Mouse (Mus musculus) midbrain, embryonic 12.5 days (tissue): ENCODE measurements at regions not wholly inside any gene's neighbourhood (a gene's known extent, or its start where the extent isn't known, plus 50 kb on each side); places are given as distances from the start of the nearest gene placed in this dataset.

Experiments used
- ATAC-seq: fragments of 200-750 bp; cut with Nextera tagmentation; 2 replicates; pipeline ENCODE4 v1.8.0; 2017; ENCODE audit warnings: low read depth, moderate TSS enrichment, moderate library complexity; ENCODE audit not compliant: low FRiP score
- H3K27ac ChIP-seq: fragments of 300-500 bp; sonication (generic); replicated peaks from 2 replicates; pipeline ENCODE4 v1.5.1; 2016; ENCODE audit warnings: mild to moderate bottlenecking
- H3K27me3 ChIP-seq: fragments of 300-500 bp; sonication (generic); 2 replicates; pipeline ENCODE4 v1.6.1; 2016; ENCODE audit warnings: mild to moderate bottlenecking
- H3K36me3 ChIP-seq: fragments of 300-500 bp; sonication (generic); 2 replicates; pipeline ENCODE4 v1.6.1; 2016
- H3K4me1 ChIP-seq: fragments of 300-500 bp; sonication (generic); 2 replicates; pipeline ENCODE4 v1.6.1; 2016
- H3K4me2 ChIP-seq: fragments of 300-500 bp; sonication (generic); replicated peaks from 2 replicates; pipeline ENCODE4 v1.6.1; 2016; ENCODE audit warnings: mild to moderate bottlenecking, moderate library complexity
- H3K4me3 ChIP-seq: fragments of 300-500 bp; sonication (generic); 2 replicates; pipeline ENCODE4 v1.5.1; 2016; ENCODE audit warnings: mild to moderate bottlenecking
- H3K9ac ChIP-seq: fragments of 300-500 bp; sonication (generic); replicated peaks from 2 replicates; pipeline ENCODE4 v1.6.1; 2016; ENCODE audit warnings: mild to moderate bottlenecking, moderate library complexity
- H3K9me3 ChIP-seq: fragments of 300-500 bp; sonication (generic); 2 replicates; pipeline ENCODE4 v1.6.1; 2016; ENCODE audit warnings: mild to moderate bottlenecking
- WGBS: fragments of 180-500 bp; shearing (Covaris S2); methylation state at CpG from one replicate; pipeline ENCODE4 v1.1.7; 2016; 5-methylcytosine and 5-hydroxymethylcytosine counted together

GRCm38 (mm10) chr16:42591530-42591929, 251.1 kb upstream of the Gap43 start:
- WGBS = 91% methylated on average over 5 of the region's 5 CpGs
- H3K4me1 ChIP-seq = no peaks in the 10 kb centered on the region
- H3K27ac ChIP-seq = no peak overlapping the region
- H3K9me3 ChIP-seq = no peaks in the 10 kb centered on the region
- H3K27me3 ChIP-seq = no peaks in the 10 kb centered on the region
- no peak overlapping the region for H3K4me3 ChIP-seq
- no peak overlapping the region for H3K4me2 ChIP-seq
- ATAC-seq = no peak
- no peaks in the 10 kb centered on the region for H3K36me3 ChIP-seq
- no peak overlapping the region for H3K9ac ChIP-seq

DNA sequence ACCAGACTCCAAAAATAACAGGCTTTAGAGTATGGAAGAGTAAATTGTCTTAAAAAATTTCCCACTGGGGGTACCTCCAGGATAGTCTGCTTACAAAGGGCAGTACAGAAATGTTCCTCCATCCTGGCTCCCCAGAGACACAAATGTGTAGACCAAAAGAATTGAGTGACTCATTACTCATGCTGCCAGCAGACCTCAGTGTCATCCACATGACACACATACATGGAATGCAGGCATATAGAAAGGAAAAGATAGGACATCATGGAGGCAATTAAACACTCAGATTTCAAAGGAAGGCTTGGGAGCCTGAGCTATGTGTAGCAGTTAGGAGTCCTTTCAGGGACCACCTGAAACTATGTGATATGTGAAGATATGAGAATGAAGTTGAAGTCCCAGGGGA, 245.7 kb upstream of the Gap43 start:
- no peaks in the 10 kb centered on the region for H3K4me1 ChIP-seq
- H3K9me3 ChIP-seq = no peaks in the 10 kb centered on the region
- H3K4me3 ChIP-seq = no peak overlapping the region
- no peaks in the 10 kb centered on the region for H3K36me3 ChIP-seq
- H3K27me3 ChIP-seq = no peaks in the 10 kb centered on the region
- ATAC-seq = no peak
- H3K4me2 ChIP-seq = no peak overlapping the region
- H3K27ac ChIP-seq = no peak overlapping the region
- no peak overlapping the region for H3K9ac ChIP-seq

- Histone ChIP-seq H3K4me2 (peak overlapping the region; percentile 32), H3K4me3 (no peak overlapping the region), H3K36me3 (no peaks in the 10 kb centered on the region), H3K27ac (peak overlapping the region; percentile 75), H3K27me3 (no peaks in the 10 kb centered on the region), H3K9ac (no peak overlapping the region), H3K4me1 (peaks cover 17% of the 10 kb centered on the region), H3K9me3 (no peaks in the 10 kb centered on the region)
- under 1% methylated on average over 7 of the region's 7 CpGs for WGBS
- peak; percentile 98 for ATAC-seq
These were observed 235.1 kb upstream of the Gap43 start for GRCm38 (mm10) chr16:42575517-42575946.

DNA sequence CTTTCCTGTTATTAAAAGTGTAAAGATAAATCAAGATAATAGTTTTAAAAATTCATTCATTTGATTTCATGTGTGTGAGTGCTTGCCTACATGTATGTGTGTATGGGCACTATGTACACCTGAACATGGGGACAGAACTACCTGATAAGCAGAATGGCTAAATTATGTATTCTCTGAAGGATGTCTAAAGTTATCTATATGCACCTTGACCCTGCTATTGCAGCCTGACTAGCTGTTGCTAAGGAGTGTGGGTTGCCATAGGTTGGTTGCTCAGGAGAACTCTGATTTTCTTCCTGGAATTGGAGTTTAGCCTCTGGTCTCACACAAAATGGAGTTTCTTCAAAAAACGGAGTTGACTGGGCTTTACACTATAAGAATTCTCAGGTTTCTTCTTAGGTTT, 234.5 kb upstream of the Gap43 start:
- 2% methylated on average over 1 of the region's 1 CpGs for WGBS

GRCm38 (mm10) chr16:42570246-42570996, 230.0 kb upstream of the Gap43 start:
- Histone ChIP-seq H3K27ac (peak overlapping the region; percentile 56), H3K9ac (no peak overlapping the region), H3K4me2 (no peak overlapping the region), H3K9me3 (no peaks in the 10 kb centered on the region), H3K4me3 (no peak overlapping the region), H3K36me3 (no peaks in the 10 kb centered on the region), H3K27me3 (no peaks in the 10 kb centered on the region), H3K4me1 (peaks cover 13% of the 10 kb centered on the region)
- 69% methylated on average over 6 of the region's 6 CpGs for WGBS
- ATAC-seq = peak; percentile 44; the same call in 1 of the 2 replicates

More for the DNA sequence above, 234.5 kb upstream of the Gap43 start:
- H3K4me3 ChIP-seq = no peak overlapping the region
- H3K36me3 ChIP-seq = no peaks in the 10 kb centered on the region
- no peaks in the 10 kb centered on the region for H3K27me3 ChIP-seq
- H3K4me2 ChIP-seq = peak overlapping the region; percentile 32
- peaks cover 20% of the 10 kb centered on the region for H3K4me1 ChIP-seq
- no peak overlapping the region for H3K9ac ChIP-seq
- peak overlapping the region; percentile 75 for H3K27ac ChIP-seq
- peak; percentile 9 for ATAC-seq
- no peaks in the 10 kb centered on the region for H3K9me3 ChIP-seq

- Histone ChIP-seq H3K4me1 (peaks cover 5% of the 10 kb centered on the region; the same call in 1 of the 2 replicates), H3K36me3 (no peaks in the 10 kb centered on the region), H3K4me2 (no peak overlapping the region), H3K9me3 (no peaks in the 10 kb centered on the region), H3K27me3 (no peaks in the 10 kb centered on the region), H3K27ac (no peak overlapping the region), H3K4me3 (no peak overlapping the region), H3K9ac (no peak overlapping the region)
- ATAC-seq = no peak
- 88% methylated on average over 2 of the region's 2 CpGs for WGBS
These were observed 228.9 kb upstream of the Gap43 start for GRCm38 (mm10) chr16:42569335-42569734.

DNA sequence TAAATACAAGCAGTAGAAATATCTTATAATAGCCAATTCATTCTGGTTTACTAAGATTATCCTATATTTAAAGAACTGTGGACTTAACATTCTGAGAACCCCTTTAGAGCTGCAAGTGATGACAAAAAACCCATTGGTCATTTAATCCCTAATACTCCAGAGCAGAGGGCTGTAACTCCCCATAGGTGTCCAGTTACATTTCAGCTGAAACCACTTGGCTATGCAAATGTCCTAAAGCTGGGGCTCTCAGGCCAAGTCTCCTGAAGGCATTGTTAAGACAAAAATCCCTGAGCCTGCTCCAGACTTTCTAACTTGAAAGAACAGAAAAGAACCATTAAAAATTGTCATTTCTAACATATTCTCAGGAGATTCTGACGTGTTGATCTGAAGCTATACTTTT, 209.1 kb upstream of the Gap43 start:
- Histone ChIP-seq H3K4me3 (no peak overlapping the region), H3K27ac (no peak overlapping the region), H3K27me3 (no peaks in the 10 kb centered on the region), H3K36me3 (no peaks in the 10 kb centered on the region), H3K9ac (no peak overlapping the region), H3K9me3 (no peaks in the 10 kb centered on the region), H3K4me1 (peaks cover 13% of the 10 kb centered on the region), H3K4me2 (no peak overlapping the region)
- WGBS = 35% methylated on average over 1 of the region's 1 CpGs
- ATAC-seq = no peak

GRCm38 (mm10) chr16:42546229-42547163, 206.0 kb upstream of the Gap43 start:
- WGBS = 36% methylated on average over 14 of the region's 14 CpGs
- H3K4me2 ChIP-seq = peak overlapping the region; percentile 9; the same call in 1 of the 2 replicates
- peak overlapping the region; percentile 15; the same call in 1 of the 2 replicates for H3K27ac ChIP-seq

DNA sequence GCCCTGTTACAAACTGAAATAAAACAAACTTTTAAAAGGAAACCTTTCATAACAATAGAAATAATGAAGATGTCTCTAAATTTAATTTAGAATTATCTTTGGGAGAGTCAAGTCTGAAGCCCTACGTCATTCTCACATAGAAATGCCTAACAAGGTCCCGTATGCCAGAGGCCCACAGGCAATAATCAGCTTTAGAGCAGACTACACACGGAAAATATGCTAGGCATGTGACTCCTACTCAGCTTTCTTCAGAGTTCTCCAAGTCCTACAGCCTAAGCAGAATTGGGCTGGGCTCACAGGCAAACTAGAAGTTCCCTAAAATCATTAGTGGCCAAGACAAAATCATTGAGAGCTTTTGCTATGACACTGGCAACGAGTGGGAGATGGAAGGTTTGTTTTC, 176.9 kb upstream of the Gap43 start:
- H3K27me3 ChIP-seq = no peaks in the 10 kb centered on the region

More at GRCm38 (mm10) chr16:42546229-42547163, 206.0 kb upstream of the Gap43 start:
- Histone ChIP-seq H3K9ac (no peak overlapping the region), H3K4me3 (no peak overlapping the region), H3K9me3 (no peaks in the 10 kb centered on the region), H3K27me3 (no peaks in the 10 kb centered on the region), H3K4me1 (peaks cover 13% of the 10 kb centered on the region), H3K36me3 (no peaks in the 10 kb centered on the region)
- peak; percentile 86 for ATAC-seq

DNA sequence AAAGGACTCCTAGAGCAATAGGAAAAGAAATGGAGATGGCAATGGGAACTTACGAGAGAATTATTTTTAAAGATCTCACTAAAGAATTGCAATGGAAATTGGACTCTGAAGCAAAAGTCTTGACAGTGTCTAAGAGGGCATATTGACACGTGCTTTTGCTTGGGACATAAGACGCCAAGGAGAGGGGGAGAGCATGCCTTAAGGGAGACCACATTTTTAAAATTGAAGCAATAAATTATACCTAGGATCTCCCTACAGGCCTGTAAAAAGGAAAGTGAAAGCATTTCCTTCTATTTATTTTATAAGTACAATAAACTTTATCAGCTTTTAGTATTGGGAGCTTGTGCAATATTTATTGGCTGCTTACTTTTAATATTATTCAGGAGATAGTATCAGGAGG, 175.5 kb upstream of the Gap43 start:
- Histone ChIP-seq H3K4me1 (no peaks in the 10 kb centered on the region), H3K9ac (no peak overlapping the region), H3K27ac (no peak overlapping the region), H3K4me2 (no peak overlapping the region), H3K36me3 (no peaks in the 10 kb centered on the region), H3K9me3 (no peaks in the 10 kb centered on the region), H3K4me3 (no peak overlapping the region), H3K27me3 (no peaks in the 10 kb centered on the region)
- no peak for ATAC-seq
- 81% methylated on average over 3 of the region's 3 CpGs for WGBS

More for the DNA sequence above, 176.9 kb upstream of the Gap43 start:
- WGBS = 77% methylated on average over 4 of the region's 4 CpGs
- no peak overlapping the region for H3K4me2 ChIP-seq
- no peak overlapping the region for H3K9ac ChIP-seq
- H3K9me3 ChIP-seq = no peaks in the 10 kb centered on the region
- H3K4me1 ChIP-seq = no peaks in the 10 kb centered on the region
- H3K4me3 ChIP-seq = no peak overlapping the region
- no peaks in the 10 kb centered on the region for H3K36me3 ChIP-seq
- ATAC-seq = no peak
- H3K27ac ChIP-seq = no peak overlapping the region

DNA sequence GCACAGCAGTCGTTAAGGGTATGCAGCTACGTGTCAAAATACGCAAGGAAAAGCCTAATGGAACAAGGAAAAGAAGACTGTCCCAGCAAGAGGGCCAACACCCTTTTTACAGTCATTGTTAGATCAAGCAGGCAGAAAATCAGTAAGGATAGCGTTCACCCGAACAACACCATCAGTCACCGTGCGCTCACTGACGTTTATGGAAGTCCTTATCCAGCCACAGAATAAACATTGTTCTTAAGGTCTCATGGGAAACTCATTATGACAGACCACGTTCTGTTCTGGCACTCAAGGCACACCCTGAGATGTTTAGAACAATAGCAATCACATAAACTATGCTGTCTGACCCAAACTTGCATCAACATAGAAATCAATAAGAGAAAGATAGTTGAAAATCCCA, 164.7 kb upstream of the Gap43 start:
- no peak overlapping the region for H3K9ac ChIP-seq
- no peaks in the 10 kb centered on the region for H3K9me3 ChIP-seq
- H3K36me3 ChIP-seq = no peaks in the 10 kb centered on the region
- 65% methylated on average over 9 of the region's 9 CpGs for WGBS
- no peak overlapping the region for H3K27ac ChIP-seq
- no peaks in the 10 kb centered on the region for H3K27me3 ChIP-seq
- no peak overlapping the region for H3K4me2 ChIP-seq
- H3K4me1 ChIP-seq = no peaks in the 10 kb centered on the region
- no peak for ATAC-seq
- H3K4me3 ChIP-seq = no peak overlapping the region

DNA sequence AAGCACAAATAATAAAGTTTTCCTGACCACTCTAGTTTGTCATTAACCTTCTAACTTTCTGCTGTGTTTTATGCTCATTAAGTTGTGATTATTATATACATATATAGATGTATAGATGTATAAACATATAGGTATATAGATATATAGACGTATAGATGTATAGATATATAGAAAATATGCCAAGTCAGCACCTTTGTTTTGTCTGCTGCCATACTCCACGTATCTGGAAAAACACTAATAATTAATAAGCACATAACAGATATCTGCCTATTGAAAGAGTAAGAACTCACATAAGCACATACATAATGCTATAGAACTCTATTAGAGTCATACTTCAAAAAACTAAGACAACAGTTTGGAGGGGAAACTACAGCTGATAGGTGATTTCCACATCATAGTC, 161.3 kb upstream of the Gap43 start:
- no peaks in the 10 kb centered on the region for H3K27me3 ChIP-seq
- H3K36me3 ChIP-seq = no peaks in the 10 kb centered on the region
- no peaks in the 10 kb centered on the region for H3K4me1 ChIP-seq
- H3K27ac ChIP-seq = no peak overlapping the region
- H3K9me3 ChIP-seq = no peaks in the 10 kb centered on the region
- 86% methylated on average over 2 of the region's 2 CpGs for WGBS
- ATAC-seq = no peak
- no peak overlapping the region for H3K4me3 ChIP-seq
- H3K9ac ChIP-seq = no peak overlapping the region
- no peak overlapping the region for H3K4me2 ChIP-seq
